Mouse (Mus musculus): ENCODE data around the gene Tfr2. TPM values are rescaled to one million over a fixed set of nuclear protein-coding genes. Genes with fewer than 3 reads are reported as not detected.

Gene Tfr2
- total RNA-seq, 4 experiments from 2014 or later, result not detected

DNA sequence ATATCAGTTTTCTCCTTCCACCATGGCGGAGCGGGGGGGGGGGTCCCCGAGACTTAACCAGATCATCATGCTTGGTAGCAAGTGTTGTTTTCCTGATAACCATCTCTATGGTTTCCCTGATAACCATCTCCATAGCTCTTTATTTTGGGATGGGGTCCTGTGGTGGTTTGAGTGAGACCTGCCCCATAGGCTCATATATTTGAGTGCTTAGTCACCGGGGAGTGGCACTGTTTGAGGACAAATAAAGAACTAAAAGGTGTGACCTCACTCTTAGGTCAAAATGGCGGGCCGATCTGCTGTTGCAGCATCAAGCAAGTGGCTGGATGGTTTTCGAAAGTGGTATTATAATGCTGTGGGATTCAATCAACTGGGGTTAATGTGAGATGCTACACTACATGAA, 45.7 kb downstream of the Tfr2 start:
- no peak for DNase-seq (ENCODE audit: low spot score in 2 of 2)

DNA sequence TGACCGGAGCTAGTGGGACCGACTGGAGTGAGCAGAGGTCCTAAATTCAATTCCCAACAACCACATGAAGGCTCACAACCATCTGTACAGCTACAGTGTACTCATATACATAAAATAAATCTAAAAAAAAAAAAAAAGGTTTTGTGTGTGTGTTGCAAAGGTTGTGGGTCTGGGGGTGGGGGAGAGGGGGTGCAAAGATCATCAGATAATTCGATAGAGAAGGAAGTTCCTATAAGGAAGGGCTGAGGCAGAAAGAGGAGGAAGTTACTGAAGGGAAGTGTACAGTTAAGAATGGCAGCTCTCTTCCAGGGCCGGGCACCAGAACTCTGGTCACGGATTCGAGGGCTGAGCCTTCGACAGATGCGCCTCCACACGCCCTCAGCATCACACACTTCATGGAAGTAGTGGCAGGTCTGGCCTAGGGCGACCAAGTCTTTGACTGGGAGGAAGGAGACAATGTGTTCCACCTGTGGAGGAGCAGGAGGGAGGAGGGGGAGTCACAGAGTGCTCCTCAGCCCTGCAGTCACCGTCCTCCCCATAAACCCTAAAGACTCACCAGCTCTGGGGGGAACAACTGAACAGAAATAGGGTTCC, 54.4 kb downstream of the Tfr2 start:
- no peak for DNase-seq (ENCODE audit: low spot score in 2 of 2)

DNA sequence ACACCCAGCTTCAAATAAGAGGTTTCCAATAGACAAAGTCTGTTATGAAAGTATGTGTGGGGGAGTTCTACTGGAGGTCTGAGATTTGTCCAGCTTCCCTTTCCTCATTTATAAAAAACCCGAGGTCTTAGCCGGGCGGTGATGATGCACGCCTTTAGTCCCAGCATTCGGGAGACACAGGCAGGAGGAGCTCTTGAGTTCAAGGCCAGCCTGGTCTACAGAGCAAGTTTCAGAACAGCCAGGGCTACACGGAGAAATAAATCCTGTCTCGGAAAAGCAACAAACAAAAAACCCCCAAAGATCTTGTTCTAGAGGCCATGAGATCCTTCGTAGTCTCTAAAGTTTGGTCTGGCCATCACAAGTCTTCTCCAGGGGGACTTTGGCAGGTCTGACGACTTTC, 58.4 kb downstream of the Tfr2 start:
- no peak for DNase-seq (ENCODE audit: low spot score in 2 of 2)

DNA sequence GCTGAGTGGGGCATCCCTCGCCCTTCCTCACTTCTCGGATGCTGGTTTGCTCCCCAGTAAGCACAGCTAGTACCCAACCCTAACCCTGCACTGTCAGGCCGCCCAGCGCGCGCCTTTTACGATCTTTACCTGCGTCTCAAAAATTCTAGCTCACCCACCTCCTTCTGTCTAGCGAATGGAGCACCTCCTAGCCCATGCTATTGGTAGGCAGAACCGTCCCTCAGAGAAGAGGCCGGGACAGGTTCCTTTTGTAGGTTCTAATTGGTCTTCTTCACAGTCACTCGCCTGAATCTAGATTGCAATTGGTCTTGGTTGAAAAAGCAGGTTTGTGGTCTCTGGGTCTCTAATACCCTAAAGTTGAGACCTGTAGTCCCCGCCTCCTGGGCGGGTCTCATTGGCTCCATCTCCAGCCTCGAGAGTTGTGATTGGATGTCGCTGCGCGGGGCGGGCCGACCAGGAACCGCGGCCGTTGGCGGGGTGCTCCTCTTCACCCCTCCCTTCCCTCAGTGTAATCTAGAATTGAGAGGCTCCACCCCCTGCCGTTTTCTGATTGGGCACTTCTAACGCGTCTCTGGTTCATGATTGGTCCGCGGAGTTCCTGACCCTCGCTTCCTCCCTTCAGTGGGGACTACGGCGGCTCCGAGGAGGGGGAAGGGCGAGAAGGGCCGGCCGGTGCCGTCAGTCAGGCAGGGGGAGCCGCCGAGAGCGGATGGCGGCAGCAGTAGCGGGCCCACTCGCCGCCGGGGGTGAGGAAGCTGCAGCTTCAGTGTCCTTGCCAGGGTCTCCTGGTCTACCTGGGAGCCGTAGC, 59.1 kb downstream of the Tfr2 start, which contains the start of the genes Fbxo24, Lrch4 and Gm20605:
Gene Fbxo24 (minus strand): TSS at position 505 of the 808 bp plus-strand sequence.
Gene Lrch4 (plus strand): TSS at position 624 of the 808 bp plus-strand sequence.
Gene Gm20605 (plus strand): TSS at position 678 of the 808 bp plus-strand sequence.
- DNase-seq (ENCODE audit: low spot score in 2 of 2), result peak; percentile 100

DNA sequence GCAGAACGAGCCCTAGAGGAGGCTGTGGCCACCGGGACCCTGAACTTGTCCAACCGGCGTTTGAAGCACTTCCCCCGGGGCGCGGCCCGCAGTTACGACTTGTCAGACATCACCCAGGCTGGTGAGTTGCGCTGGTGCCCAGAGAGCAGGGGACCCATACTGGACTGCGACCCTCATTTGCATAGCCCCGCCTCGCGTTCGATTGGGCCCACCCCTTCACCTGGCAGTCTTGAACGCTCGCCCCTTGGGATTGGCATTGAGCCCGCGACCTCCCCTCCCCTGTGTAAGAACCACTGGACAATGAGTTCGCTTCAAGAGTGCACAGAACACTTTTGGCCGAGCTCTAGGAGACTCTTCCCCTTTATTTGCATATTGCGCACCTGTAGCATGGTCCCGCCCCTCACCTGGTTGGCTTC, 59.7 kb downstream of the Tfr2 start:
- DNase-seq (ENCODE audit: low spot score in 2 of 2), result no peak

DNA sequence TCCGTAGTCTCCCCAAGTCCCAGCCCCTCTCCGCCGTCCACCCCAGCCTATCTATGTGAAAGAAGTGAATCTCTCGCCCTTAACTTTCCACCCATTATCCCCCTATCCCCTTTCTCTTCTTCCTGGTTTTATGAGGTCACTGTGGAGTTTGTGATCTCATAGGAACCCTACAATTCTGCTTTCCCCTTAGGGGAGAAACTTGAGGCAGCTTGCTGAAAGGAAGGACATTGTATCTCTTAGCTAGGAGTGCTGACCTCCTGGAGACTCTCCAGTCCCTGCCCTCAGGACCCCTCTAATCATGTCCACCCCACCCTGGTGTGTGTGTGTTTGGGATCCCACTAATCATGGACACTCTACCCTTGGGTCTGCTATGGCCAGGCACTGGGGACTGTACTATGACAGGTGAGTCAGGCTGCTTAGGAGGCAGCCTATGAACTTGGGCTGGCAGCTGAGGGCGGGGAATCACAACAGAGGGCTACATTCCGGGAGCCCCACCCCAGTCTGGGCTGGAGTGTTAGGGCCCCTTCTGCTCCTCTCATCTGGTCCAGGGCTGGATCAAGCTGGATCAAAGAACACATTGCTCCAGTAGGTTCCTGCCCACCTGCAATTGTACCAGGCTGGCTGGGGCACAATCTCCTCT, 60.4 kb downstream of the Tfr2 start:
- DNase-seq (ENCODE audit: low spot score in 2 of 2), result no peak

DNA sequence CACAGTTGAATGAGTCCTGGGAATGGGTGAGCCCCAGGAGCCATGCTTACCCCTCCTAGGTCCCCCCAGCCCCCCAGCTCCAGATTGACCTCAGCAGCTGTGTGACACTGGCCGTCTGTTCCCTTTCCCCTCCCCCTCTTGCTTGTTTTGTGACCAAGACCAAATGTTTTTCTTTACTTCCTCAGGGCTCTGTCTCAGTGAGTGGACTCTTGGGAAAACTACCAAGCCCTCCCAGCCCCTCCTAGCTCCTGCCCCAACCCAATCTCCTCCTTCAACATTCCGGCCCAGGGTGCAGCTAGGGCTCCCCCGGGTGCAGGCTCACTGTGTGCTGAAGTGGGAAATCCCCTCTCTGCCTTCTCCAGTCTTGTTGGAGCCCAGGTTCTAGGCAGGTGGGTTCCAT, 61.0 kb downstream of the Tfr2 start:
- no peak for DNase-seq (ENCODE audit: low spot score in 2 of 2)

DNA sequence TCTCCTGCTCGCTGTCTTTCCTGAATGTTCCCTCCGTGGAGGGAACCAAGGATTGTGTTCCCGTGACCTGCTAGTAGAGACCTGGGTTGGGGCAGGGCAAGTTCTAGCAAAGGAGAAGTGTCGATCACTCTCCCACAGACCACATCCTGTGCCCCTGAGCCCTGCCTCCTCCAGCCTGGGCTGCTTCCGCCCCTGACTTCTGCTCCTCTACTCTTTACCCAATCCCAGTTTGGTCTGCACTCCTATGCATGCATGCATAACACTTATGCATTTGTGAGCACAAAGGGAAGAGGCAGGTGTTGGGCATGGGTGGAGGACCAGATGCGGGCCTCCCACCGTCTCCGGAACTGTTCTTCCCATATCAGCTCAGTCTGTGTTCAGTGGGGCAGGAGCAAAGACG, 61.5 kb downstream of the Tfr2 start:
- no peak for DNase-seq (ENCODE audit: low spot score in 2 of 2)

DNA sequence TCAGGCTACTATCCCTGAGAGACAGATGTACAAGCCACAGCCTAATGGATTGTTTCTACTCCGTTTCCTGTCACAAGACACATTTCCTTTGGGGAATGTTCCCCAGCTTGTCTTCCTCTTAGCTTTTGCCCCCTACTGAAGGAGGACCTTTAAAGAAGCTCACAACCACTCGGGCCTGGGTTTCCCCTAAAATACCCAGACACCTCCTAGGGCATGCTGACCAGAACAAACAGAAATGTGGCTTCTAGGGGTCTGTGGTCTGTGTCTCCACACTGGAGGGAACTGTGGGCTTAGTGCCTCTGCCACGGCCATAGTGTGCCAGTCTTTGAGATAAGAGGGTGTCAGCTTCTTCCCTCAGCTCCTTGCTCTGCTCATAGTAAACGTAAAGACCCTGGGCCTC, 62.0 kb downstream of the Tfr2 start:
- DNase-seq (ENCODE audit: low spot score in 2 of 2), result no peak

DNA sequence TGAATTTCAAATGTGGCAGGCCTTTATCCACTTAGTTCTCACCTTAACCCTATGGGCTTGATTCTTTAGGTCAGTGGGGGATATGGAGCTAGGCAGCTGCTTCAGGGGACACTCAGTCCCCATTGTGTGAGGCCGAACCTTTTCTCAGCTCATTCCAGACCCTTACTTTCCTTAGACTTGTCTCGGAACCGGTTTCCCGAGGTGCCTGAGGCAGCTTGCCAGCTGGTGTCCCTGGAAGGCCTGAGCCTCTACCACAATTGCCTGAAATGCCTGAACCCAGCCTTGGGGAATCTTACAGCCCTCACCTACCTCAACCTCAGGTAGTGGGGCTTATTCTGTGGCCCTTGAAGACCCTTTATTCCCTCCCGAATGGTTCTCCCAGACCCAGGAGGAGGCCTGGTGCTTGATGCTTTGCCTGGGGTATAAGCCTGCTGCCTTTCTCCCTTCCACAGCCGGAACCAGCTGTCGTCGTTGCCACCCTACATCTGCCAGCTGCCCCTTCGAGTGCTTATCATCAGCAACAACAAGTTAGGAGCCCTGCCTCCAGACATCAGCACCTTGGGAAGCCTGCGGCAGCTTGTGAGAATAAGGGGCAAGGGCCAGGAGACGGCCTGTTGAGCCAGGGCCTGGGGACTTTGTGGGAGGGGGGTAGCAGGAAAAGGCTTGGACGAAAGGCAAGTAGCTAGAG, 63.9 kb downstream of the Tfr2 start:
- no peak for DNase-seq (ENCODE audit: low spot score in 2 of 2)

Small RNA genes within 50 kb of the gene (microRNA-seq; reads per million reads assigned to microRNA genes)
- not detected for gene Mir6418

Other genes with a start within 250 kb of the Tfr2 start
- 1 to 10 TPM; 1.7 to 3.6 (median 1.9) TPM for gene Slc12a9, start 236.2 kb upstream of the Tfr2 start, total RNA-seq (2022)
- 10 to 100 TPM in 1 of 4 experiments, 1 to 10 TPM in 3; 6.9 to 10.7 (median 8.6) TPM for gene Ephb4, start 219.7 kb upstream of the Tfr2 start, total RNA-seq (2022)
- gene Zan, start 92.8 kb upstream of the Tfr2 start, total RNA-seq (2022), result under 1 TPM in 2 of 4 experiments, not detected in 2; 0.02 to 0.54 TPM
- 10 to 100 TPM; 10.5 to 11.7 (median 11.2) TPM for gene Pop7, start 67.3 kb upstream of the Tfr2 start, total RNA-seq (2022)
- gene Gigyf1, start 51.3 kb upstream of the Tfr2 start, total RNA-seq (2022), result 10 to 100 TPM; 21.2 to 25.5 (median 22.6) TPM
- gene Epo, start 36.6 kb upstream of the Tfr2 start, total RNA-seq (2022), result not detected
- 100 to 1,000 TPM; 118 to 137 (median 128) TPM for gene Gnb2, start 36.3 kb upstream of the Tfr2 start, total RNA-seq (2022)
- not detected for gene Actl6b, start 16.3 kb upstream of the Tfr2 start, total RNA-seq (2022)
- 10 to 100 TPM; 10.1 to 13.6 (median 11.6) TPM for gene Mospd3, start 31.2 kb downstream of the Tfr2 start, total RNA-seq (2022)
- gene Pcolce, start 43.9 kb downstream of the Tfr2 start, total RNA-seq (2022), result 10 to 100 TPM; 16.2 to 35.4 (median 22.9) TPM
- gene Fbxo24, start 59.2 kb downstream of the Tfr2 start, total RNA-seq (2022), result under 1 TPM in 2 of 4 experiments, not detected in 2; 0.20 to 0.29 TPM
- gene Lrch4, start 59.3 kb downstream of the Tfr2 start, total RNA-seq (2022), result 10 to 100 TPM; 12.7 to 15.7 (median 14.6) TPM
- gene Gm20605, start 59.3 kb downstream of the Tfr2 start, total RNA-seq (2022), result 1 to 10 TPM; 1.9 to 3.5 (median 2.5) TPM
- 1 to 10 TPM in 2 of 4 experiments, under 1 TPM in 2; 0.75 to 1.8 (median 1.1) TPM for gene Sap25, start 71.5 kb downstream of the Tfr2 start, total RNA-seq (2022)
- under 1 TPM; 0.19 to 0.81 (median 0.25) TPM for gene Irs3, start 75.9 kb downstream of the Tfr2 start, total RNA-seq (2022)
- 1 to 10 TPM; 2.4 to 4.4 (median 3.3) TPM for gene Agfg2, start 114.9 kb downstream of the Tfr2 start, total RNA-seq (2022)
- gene Nyap1, start 171.8 kb downstream of the Tfr2 start, total RNA-seq (2022), result under 1 TPM in 2 of 4 experiments, not detected in 2; 0.10 to 0.16 TPM
- gene Tsc22d4, start 175.9 kb downstream of the Tfr2 start, total RNA-seq (2022), result 10 to 100 TPM; 39.6 to 68.9 (median 47.7) TPM
- gene Ppp1r35, start 209.0 kb downstream of the Tfr2 start, total RNA-seq (2022), result 1 to 10 TPM; 4.7 to 6.0 (median 5.3) TPM
- 10 to 100 TPM; 23.0 to 24.2 (median 23.3) TPM for gene Mepce, start 217.8 kb downstream of the Tfr2 start, total RNA-seq (2022)
- under 1 TPM in 2 of 4 experiments, not detected in 2; 0.24 to 0.31 TPM for gene Zcwpw1, start 218.0 kb downstream of the Tfr2 start, total RNA-seq (2022)